ENCODE assay signal across 8 mouse cellular contexts in genomic region chr17:35638475-35639190, GRCm38 (mm10). TPM values are rescaled to one million over a fixed set of nuclear protein-coding genes. Genes with fewer than 3 reads are reported as not detected.
DNase-seq lines count a peak whose midpoint lies in the region; ATAC-seq and TF ChIP-seq lines count a peak whose summit lies in the region.

No protein-coding gene starts in this region.

- peak; percentile 27 for DNase-seq in cerebellum, adult 8-10 months
- DNase-seq in embryo, embryonic 10 days (ENCODE audit: low spot score), result peak; percentile 87
- DNase-seq in heart, adult 18-20 months, result peak; percentile 82 to 83
- DNase-seq in liver, result peak; percentile 60
- DNase-seq in thymus, postnatal 0 days (ENCODE audit: low spot score), result peak; percentile 78

- no peaks in the 10 kb centered on the region for H3K79me2 ChIP-seq in myocyte (ENCODE audit: control insufficient read depth, insufficient read depth)

- TF ChIP-seq POLR2A in myocyte (IDR thresholded peaks at IDR 0.05; ENCODE audit: insufficient read length, low read depth), result no peak

- no peak overlapping the region for H3ac ChIP-seq in myocyte (ENCODE audit: control insufficient read depth, insufficient read length)

- H3K4me3 ChIP-seq in intestine, embryonic 16.5 days (ENCODE audit: low read length), result peak overlapping the region; percentile 5; the same call in 1 of the 2 replicates
- H3K4me3 ChIP-seq in myocyte, result no peak overlapping the region

- 0 out of 2 replicates have a peak overlapping the region, but pooled peaks have one; percentile 12 for H3K9ac ChIP-seq in intestine, embryonic 16.5 days (ENCODE audit: low read depth, low read length)

- H3K27me3 ChIP-seq in intestine, embryonic 16.5 days (replicated peaks; ENCODE audit: control insufficient read depth, insufficient read depth, low read length), result no peaks in the 10 kb centered on the region
- peaks cover 9% of the 10 kb centered on the region for H3K27me3 ChIP-seq in myocyte (ENCODE audit: control insufficient read depth, insufficient read depth, insufficient read length)

- no peaks in the 10 kb centered on the region for H3K9me3 ChIP-seq in intestine, embryonic 16.5 days (ENCODE audit: control insufficient read depth, low read length)

- peak overlapping the region; percentile 13; the same call in 1 of the 2 replicates for H3K4me2 ChIP-seq in intestine, embryonic 16.5 days (ENCODE audit: low read depth, low read length)
- H3K4me2 ChIP-seq in myocyte (ENCODE audit: low read depth), result peak overlapping the region; percentile 8

- no peaks in the 10 kb centered on the region for H3K36me3 ChIP-seq in intestine, embryonic 16.5 days (ENCODE audit: control insufficient read depth, insufficient read depth, low read length)
- no peaks in the 10 kb centered on the region for H3K36me3 ChIP-seq in myocyte (ENCODE audit: control insufficient read depth, insufficient read depth)

- 28% methylated on average over 14 of the region's 14 CpGs for WGBS in intestine, embryonic 16.5 days

- peak overlapping the region; percentile 26 for H3K27ac ChIP-seq in intestine, embryonic 16.5 days (ENCODE audit: low read length)

- H3K4me1 ChIP-seq in intestine, embryonic 16.5 days (ENCODE audit: control insufficient read depth, insufficient read depth, low read length), result 0 out of 2 replicates have a peak, but pooled peaks cover 6% of the 10 kb centered on the region

- no peak for ATAC-seq in cerebellum, adult (ENCODE audit: insufficient number of reproducible peaks, low FRiP score, low TSS enrichment)
- peak; percentile 85 for ATAC-seq in intestine, embryonic 16.5 days

TF ChIP-seq in myocyte, 11 proteins besides CTCF, POLR2A, EP300 and RAD21:
- no peak for TF ChIP-seq TCF12 (IDR thresholded peaks at IDR 0.05; ENCODE audit: insufficient read depth, poor library complexity, severe bottlenecking)
- no peak for TF ChIP-seq TCF3 (IDR thresholded peaks at IDR 0.05; ENCODE audit: insufficient read length, low read depth)
- no peak for TF ChIP-seq MYOD1 (IDR thresholded peaks at IDR 0.05; ENCODE audit: control insufficient read depth in 1 of 3, insufficient read length in 2 of 3, low read depth in 2 of 3)
- TF ChIP-seq USF1 (IDR thresholded peaks at IDR 0.05; ENCODE audit: low read depth), result no peak
- TF ChIP-seq E2F4 (IDR thresholded peaks at IDR 0.05; ENCODE audit: insufficient read depth), result no peak
- no peak for TF ChIP-seq REST (IDR thresholded peaks at IDR 0.05; ENCODE audit: insufficient read depth, insufficient read length)
- no peak for TF ChIP-seq SRF (IDR thresholded peaks at IDR 0.05; ENCODE audit: control insufficient read depth, insufficient read length, low read depth)
- TF ChIP-seq CEBPB (IDR thresholded peaks at IDR 0.05; ENCODE audit: insufficient read depth, poor library complexity, severe bottlenecking), result no peak
- no peak for TF ChIP-seq MYOG (IDR thresholded peaks at IDR 0.05; ENCODE audit: control insufficient read depth in 1 of 3, insufficient read depth in 1 of 3, insufficient read length in 2 of 3, low read depth in 2 of 3)
- no peak for TF ChIP-seq MAX (IDR thresholded peaks at IDR 0.05; ENCODE audit: low read depth)
- TF ChIP-seq POLR2AphosphoS2 (IDR thresholded peaks at IDR 0.05; ENCODE audit: insufficient read length, low read depth), result no peak

RNA-seq across cellular contexts. Expression of gene Mucl3, which starts 4.9 kb away (rescaled TPM):
- not detected for total RNA-seq in heart, adult 18-20 months (2021)
- polyA plus RNA-seq in intestine, embryonic 16.5 days (2015; fragmentation: Nextera tagmentation; extraction: Ambion mirVana), result 0.20 and 0.21 TPM in 2 replicates
- polyA plus RNA-seq in myocyte (2012; fragmentation: generic; extraction: Trizol), result 0.05 TPM
- 0.10 and 0.17 TPM in 2 replicates for polyA plus RNA-seq in thymus, postnatal 0 days (2015; fragmentation: Nextera tagmentation; extraction: Ambion mirVana)

RNA-seq across cellular contexts. Expression of gene Gm9573, which starts 12.2 kb away (rescaled TPM):
- total RNA-seq in heart, adult 18-20 months (2021), result not detected
- polyA plus RNA-seq in intestine, embryonic 16.5 days (2015; fragmentation: Nextera tagmentation; extraction: Ambion mirVana), result not detected in 2 replicates
- not detected for polyA plus RNA-seq in myocyte (2012; fragmentation: generic; extraction: Trizol)
- polyA plus RNA-seq in thymus, postnatal 0 days (2015; fragmentation: Nextera tagmentation; extraction: Ambion mirVana), result 0.18 and 0.23 TPM in 2 replicates

RNA-seq across cellular contexts. Expression of gene Vars2, which starts 28.8 kb away (rescaled TPM):
- total RNA-seq in heart, adult 18-20 months (2021), result 10 to 100 TPM; 27.6 to 28.9 TPM
- 19.3 and 22.8 TPM in 2 replicates for polyA plus RNA-seq in intestine, embryonic 16.5 days (2015; fragmentation: Nextera tagmentation; extraction: Ambion mirVana)
- polyA plus RNA-seq in myocyte (2012; fragmentation: generic; extraction: Trizol), result 13.7 TPM
- polyA plus RNA-seq in thymus, postnatal 0 days (2015; fragmentation: Nextera tagmentation; extraction: Ambion mirVana), result 22.5 and 27.0 TPM in 2 replicates

RNA-seq across cellular contexts. Expression of gene Gtf2h4, which starts 34.9 kb away (rescaled TPM):
- 10 to 100 TPM; 21.3 to 23.5 TPM for total RNA-seq in heart, adult 18-20 months (2021)
- polyA plus RNA-seq in intestine, embryonic 16.5 days (2015; fragmentation: Nextera tagmentation; extraction: Ambion mirVana), result 41.9 and 45.1 TPM in 2 replicates
- 27.4 TPM for polyA plus RNA-seq in myocyte (2012; fragmentation: generic; extraction: Trizol)
- 267 and 319 TPM in 2 replicates for polyA plus RNA-seq in thymus, postnatal 0 days (2015; fragmentation: Nextera tagmentation; extraction: Ambion mirVana)

RNA-seq across cellular contexts. Expression of gene Sfta2, which starts 37.3 kb away (rescaled TPM):
- not detected for total RNA-seq in heart, adult 18-20 months (2021)
- 1.2 and 3.3 TPM in 2 replicates for polyA plus RNA-seq in intestine, embryonic 16.5 days (2015; fragmentation: Nextera tagmentation; extraction: Ambion mirVana)
- polyA plus RNA-seq in myocyte (2012; fragmentation: generic; extraction: Trizol), result not detected
- not detected in 2 replicates for polyA plus RNA-seq in thymus, postnatal 0 days (2015; fragmentation: Nextera tagmentation; extraction: Ambion mirVana)

Comparison
In these comparisons a context has a peak if more than half of its experiments do, and no peak if none do; other contexts are left out.
1. DNase-seq: peak in every context shown above with its lines; median percentile 87 in embryo, embryonic 10 days; 82 in heart, adult 18-20 months; 78 in thymus, postnatal 0 days; 60 in liver; 27 in cerebellum, adult 8-10 months.